Mouse (Mus musculus): Measurements from ENCODE around the gene Auts2.

- TF ChIP-seq CTCF (IDR thresholded peaks at IDR 0.05; ENCODE audit: extremely low read depth, insufficient read length, insufficient replicate concordance, low read depth, low read length) (no peak), POLR2A (IDR thresholded peaks at IDR 0.05; ENCODE audit: low read depth, low read length) (no peak)
Measured at GRCm38 (mm10) chr5:132322971-132323370, 220.2 kb downstream of the Auts2 start.

All from small intestine, adult 2 months (tissue).